Mouse (Mus musculus): ENCODE data around the gene Cdipt.

DNA sequence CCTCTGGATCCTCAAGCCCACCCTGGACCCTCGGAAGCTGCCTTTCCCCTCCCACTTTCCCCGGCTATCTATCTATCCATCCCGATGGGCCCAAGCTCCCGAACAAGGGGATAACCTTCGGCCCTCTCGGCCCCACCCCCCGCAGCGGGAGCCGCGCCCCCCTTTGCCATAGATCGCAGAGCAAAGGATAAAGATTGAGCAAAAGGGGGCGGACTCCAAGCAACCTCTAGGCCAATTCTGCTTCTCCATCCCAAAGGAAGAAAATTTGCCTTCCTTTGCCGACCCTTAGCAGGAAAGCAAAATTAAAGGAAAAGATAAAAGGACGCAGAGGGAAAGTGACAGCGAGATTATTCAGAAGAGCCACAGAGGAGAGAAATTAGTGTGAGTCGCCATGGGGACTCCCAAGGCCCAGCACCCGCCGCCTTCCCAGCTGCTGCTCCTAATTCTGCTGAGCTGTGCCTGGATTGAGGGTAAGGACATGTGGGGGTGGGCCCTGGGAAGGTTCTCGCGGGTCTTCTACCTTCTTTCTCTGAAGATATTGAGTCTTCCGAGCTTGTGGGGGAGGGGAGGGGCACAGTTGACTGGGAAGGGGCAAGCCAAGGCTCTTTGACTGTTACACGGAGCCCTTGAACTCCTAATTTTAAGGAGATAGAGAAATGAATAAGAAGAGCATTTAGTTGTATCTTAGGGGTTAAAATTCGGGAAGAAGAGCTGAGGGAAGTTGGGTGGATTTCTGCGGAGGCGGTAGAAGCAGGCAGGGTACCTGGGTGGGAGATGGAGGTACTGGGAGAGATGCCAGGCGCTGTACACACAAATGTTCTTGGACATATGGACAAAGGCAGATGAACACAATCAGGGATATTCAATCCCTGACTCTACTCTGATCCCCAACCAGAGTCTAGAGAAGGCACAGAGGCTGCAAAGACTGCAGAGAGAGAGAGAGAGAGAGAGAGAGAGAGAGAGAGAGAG lies 24.8 kb upstream of the Cdipt start:
- no peak for TF ChIP-seq CTCF (IDR thresholded peaks at IDR 0.05; ENCODE audit: borderline replicate concordance, insufficient read depth, low read length)
- TF ChIP-seq POLR2A (IDR thresholded peaks at IDR 0.05; ENCODE audit: low read depth, low read length), result no peak
